Comparison of ENCODE assay signal across 8 mouse cellular contexts in genomic region chr7:142088886-142089285, GRCm38 (mm10). TPM values are rescaled to one million over a fixed set of nuclear protein-coding genes. Genes with fewer than 3 reads are reported as not detected.
A peak's percentile ranks its signal among the peaks of the same experiment; 100 is the strongest.
DNase-seq lines count a peak whose midpoint lies in the region; ATAC-seq lines count a peak whose summit lies in the region.

No protein-coding gene starts in this region.

- H3K36me3 ChIP-seq in midbrain, embryonic 16.5 days (ENCODE audit: control insufficient read depth, insufficient read depth, low read length), result peaks cover 25% of the 10 kb centered on the region

- WGBS in midbrain, embryonic 16.5 days, result 2% methylated on average over 5 of the region's 5 CpGs

- peak overlapping the region; percentile 52 for H3K9ac ChIP-seq in midbrain, embryonic 16.5 days (ENCODE audit: low read depth, low read length)

- H3K4me3 ChIP-seq in midbrain, embryonic 16.5 days (ENCODE audit: low read depth, low read length), result no peak overlapping the region; the same call in 1 of the 2 replicates

- H3K4me2 ChIP-seq in midbrain, embryonic 16.5 days (ENCODE audit: low read length), result peak overlapping the region; percentile 96

- peaks cover 56% of the 10 kb centered on the region for H3K4me1 ChIP-seq in midbrain, embryonic 16.5 days (ENCODE audit: control insufficient read depth, insufficient read depth, low read length)

- H3K9me3 ChIP-seq in midbrain, embryonic 16.5 days (replicated peaks; ENCODE audit: control insufficient read depth, low read length, poor library complexity, severe bottlenecking), result no peaks in the 10 kb centered on the region

- no peaks in the 10 kb centered on the region; the same call in 1 of the 2 replicates for H3K27me3 ChIP-seq in midbrain, embryonic 16.5 days (ENCODE audit: control insufficient read depth, insufficient read depth, low read depth, low read length)

- peak; percentile 62 for ATAC-seq in erythroblast, adult 5-6 weeks (replicated peaks; ENCODE audit: low FRiP score, poor library complexity, severe bottlenecking)
- ATAC-seq in midbrain, embryonic 16.5 days, result peak; percentile 57

- peak; percentile 61 for DNase-seq in layer of hippocampus, adult 11-12 months (ENCODE audit: low spot score)
- no peak for DNase-seq in layer of hippocampus, postnatal 25 days (ENCODE audit: extremely low spot score in 1 of 2, low spot score in 1 of 2)
- DNase-seq in adrenal gland, postnatal 25 days, result peak; percentile 70
- peak; percentile 54 to 68 for DNase-seq in layer of hippocampus, postnatal 14 days (ENCODE audit: low spot score in 2 of 2)
- DNase-seq in urinary bladder, adult 18-20 months (ENCODE audit: low spot score in 2 of 2), result no peak
- no peak for DNase-seq in frontal cortex, postnatal 10 days (ENCODE audit: low spot score in 2 of 2)

- H3K27ac ChIP-seq in midbrain, embryonic 16.5 days (ENCODE audit: low read length), result peak overlapping the region; percentile 75

RNA-seq across cellular contexts. Expression of gene Dusp8, which starts 6.8 kb away (rescaled TPM):
- total RNA-seq in layer of hippocampus, postnatal 25 days (2021), result 100 to 1,000 TPM; 127 to 139 TPM
- total RNA-seq in adrenal gland, postnatal 25 days (2021), result 3.9 and 4.7 TPM in 2 replicates
- 13.3 and 22.2 TPM in 2 replicates for total RNA-seq in erythroblast, adult 5-6 weeks (2015; ENCODE audit: low replicate concordance)
- 14.7 and 15.9 TPM in 2 replicates for total RNA-seq in erythroblast, adult 5-6 weeks (2017; ENCODE audit: low replicate concordance)
- total RNA-seq in layer of hippocampus, postnatal 14 days (2021), result 100 to 1,000 TPM; 139 to 140 TPM
- 113 and 128 TPM in 2 replicates for polyA plus RNA-seq in midbrain, embryonic 16.5 days (2015; fragmentation: Nextera tagmentation; extraction: Ambion mirVana)

RNA-seq across cellular contexts. Expression of gene Mob2, which starts 28.0 kb away (rescaled TPM):
- total RNA-seq in layer of hippocampus, postnatal 25 days (2021), result 10 to 100 TPM; 27.0 to 29.1 TPM
- 50.3 and 56.9 TPM in 2 replicates for total RNA-seq in adrenal gland, postnatal 25 days (2021)
- 67.1 and 69.6 TPM in 2 replicates for total RNA-seq in erythroblast, adult 5-6 weeks (2015; ENCODE audit: low replicate concordance)
- 75.1 and 76.9 TPM in 2 replicates for total RNA-seq in erythroblast, adult 5-6 weeks (2017; ENCODE audit: low replicate concordance)
- total RNA-seq in layer of hippocampus, postnatal 14 days (2021), result 10 to 100 TPM; 23.6 to 27.1 TPM
- 47.5 and 50.3 TPM in 2 replicates for polyA plus RNA-seq in midbrain, embryonic 16.5 days (2015; fragmentation: Nextera tagmentation; extraction: Ambion mirVana)

RNA-seq across cellular contexts. Expression of gene Gm45618, which starts 31.6 kb away (rescaled TPM):
- total RNA-seq in layer of hippocampus, postnatal 25 days (2021), result not detected
- total RNA-seq in adrenal gland, postnatal 25 days (2021), result not detected in 2 replicates
- not detected in 2 replicates for total RNA-seq in erythroblast, adult 5-6 weeks (2015; ENCODE audit: low replicate concordance)
- not detected in 2 replicates for total RNA-seq in erythroblast, adult 5-6 weeks (2017; ENCODE audit: low replicate concordance)
- not detected for total RNA-seq in layer of hippocampus, postnatal 14 days (2021)
- polyA plus RNA-seq in midbrain, embryonic 16.5 days (2015; fragmentation: Nextera tagmentation; extraction: Ambion mirVana), result 0.30 TPM in 1 of 2 replicates, not detected in the other

RNA-seq across cellular contexts. Expression of gene Gm39115, which starts 46.9 kb away (rescaled TPM):
- not detected for total RNA-seq in layer of hippocampus, postnatal 25 days (2021)
- not detected in 2 replicates for total RNA-seq in adrenal gland, postnatal 25 days (2021)
- not detected in 2 replicates for total RNA-seq in erythroblast, adult 5-6 weeks (2015; ENCODE audit: low replicate concordance)
- total RNA-seq in erythroblast, adult 5-6 weeks (2017; ENCODE audit: low replicate concordance), result not detected in 2 replicates
- total RNA-seq in layer of hippocampus, postnatal 14 days (2021), result not detected
- polyA plus RNA-seq in midbrain, embryonic 16.5 days (2015; fragmentation: Nextera tagmentation; extraction: Ambion mirVana), result not detected in 2 replicates

RNA-seq across cellular contexts. Expression of gene Gm45337, which starts 55.5 kb away (rescaled TPM):
- total RNA-seq in layer of hippocampus, postnatal 25 days (2021), result not detected
- not detected in 2 replicates for total RNA-seq in adrenal gland, postnatal 25 days (2021)
- not detected in 2 replicates for total RNA-seq in erythroblast, adult 5-6 weeks (2015; ENCODE audit: low replicate concordance)
- total RNA-seq in erythroblast, adult 5-6 weeks (2017; ENCODE audit: low replicate concordance), result not detected in 2 replicates
- not detected for total RNA-seq in layer of hippocampus, postnatal 14 days (2021)
- not detected in 2 replicates for polyA plus RNA-seq in midbrain, embryonic 16.5 days (2015; fragmentation: Nextera tagmentation; extraction: Ambion mirVana)

Comparison
In these comparisons a context has a peak if more than half of its experiments do, and no peak if none do; other contexts are left out.
1. DNase-seq: peak in layer of hippocampus, adult 11-12 months (single experiment), adrenal gland, postnatal 25 days (single experiment) and layer of hippocampus, postnatal 14 days (2 of 2); none in layer of hippocampus, postnatal 25 days (0 of 2), urinary bladder, adult 18-20 months (0 of 2) and frontal cortex, postnatal 10 days (0 of 2).
2. RNA of gene Dusp8, which starts 6.8 kb away (total RNA-seq): 139 to 140 TPM in layer of hippocampus, postnatal 14 days and 127 to 139 TPM in layer of hippocampus, postnatal 25 days; 13.3 to 22.2 TPM in erythroblast, adult 5-6 weeks and 3.9 to 4.7 TPM in adrenal gland, postnatal 25 days; every median in the first group is over 4 times any median in the second.